Mouse (Mus musculus) CD4-positive, CD25-positive, alpha-beta regulatory T cell (primary cell): Measurements from ENCODE around the gene Pak3. TPM values are rescaled to one million over a fixed set of nuclear protein-coding genes. Genes with fewer than 3 reads are reported as not detected.

Experiments used
- polyA plus RNA-seq: library from polyadenylated mRNA; unstranded; fragments of 100-300 nt; shearing (Covaris generic); gene quantifications from one replicate; pipeline ENCODE4 v1.2.1, GENCODE M21; 2017

Pak3 gene
- polyA plus RNA-seq, result not detected

GRCm38 (mm10) chrX:143518168-143518901 lies at the start of gene Pak3:
Gene Pak3 (plus strand): TSS chrX:143518591.

DNA sequence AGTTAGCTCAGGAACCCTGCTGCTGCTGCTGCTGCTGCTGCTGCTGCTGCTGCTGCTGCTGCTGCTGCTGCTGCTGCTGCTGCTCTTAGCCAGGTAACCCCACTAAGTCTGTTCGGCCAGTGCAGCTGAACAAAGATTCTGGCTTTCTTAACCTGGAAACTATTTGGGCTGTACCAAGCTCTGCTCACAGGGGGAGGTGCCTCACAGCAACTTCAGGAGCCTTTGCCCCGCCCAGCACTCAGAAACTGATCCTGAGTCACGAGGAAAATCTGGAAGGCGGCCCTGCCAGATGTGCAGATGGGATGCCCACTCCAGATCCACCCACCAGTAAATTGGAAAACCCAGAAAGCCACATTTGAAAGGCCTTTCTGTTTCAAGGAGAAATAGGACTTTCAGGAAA lies 308.8 kb downstream of the Pak3 start, which contains the start of gene Capn6:
TSS of gene Capn6 (minus strand) at position 203 of the 400 bp plus-strand sequence.

Other genes with a start within 250 kb of the Pak3 start
- not detected for gene Chrdl1, start 124.3 kb upstream of the Pak3 start, polyA plus RNA-seq